Mouse (Mus musculus) skeletal muscle tissue, adult 2 months (tissue): ENCODE results near the gene Naxe.

Source experiments
- DNase-seq: peaks from one replicate; pipeline ENCODE4 v3.0.0-alpha.2; 2012; ENCODE audit warnings: low read depth, low spot score

Gene Naxe

GRCm38 (mm10) chr3:88057902-88058696 is at the start of gene Naxe:
TSS of gene Naxe (minus strand) at chr3:88058495.
- peak; percentile 90 for DNase-seq

DNA sequence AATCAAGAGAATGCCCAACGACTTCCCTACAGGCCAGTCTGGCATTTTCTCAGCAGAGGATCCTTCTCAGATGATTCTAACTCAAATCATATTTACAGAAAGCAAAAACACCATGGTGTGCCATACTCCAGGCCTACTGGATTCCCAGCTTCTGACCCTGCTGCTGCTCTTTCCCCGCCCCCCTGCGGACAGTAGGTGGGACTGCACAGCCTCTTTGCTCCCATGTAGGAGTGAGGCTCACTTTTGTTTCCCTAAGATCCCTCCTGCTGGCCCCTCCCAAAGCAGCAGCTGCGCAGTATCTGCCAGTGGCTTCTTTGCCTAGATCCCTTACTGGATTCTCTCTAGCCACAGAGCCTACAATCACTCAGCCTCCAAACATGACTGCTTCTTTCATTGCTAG is 47.8 kb upstream of the Naxe start:
- DNase-seq: no peak

GRCm38 (mm10) chr3:88102611-88103010 is 44.3 kb upstream of the Naxe start:
- DNase-seq: no peak

- no peak for DNase-seq
Observed at GRCm38 (mm10) chr3:88102196-88102595, 43.9 kb upstream of the Naxe start.

- no peak for DNase-seq
Observed at GRCm38 (mm10) chr3:88101736-88102135, 43.4 kb upstream of the Naxe start.

DNA sequence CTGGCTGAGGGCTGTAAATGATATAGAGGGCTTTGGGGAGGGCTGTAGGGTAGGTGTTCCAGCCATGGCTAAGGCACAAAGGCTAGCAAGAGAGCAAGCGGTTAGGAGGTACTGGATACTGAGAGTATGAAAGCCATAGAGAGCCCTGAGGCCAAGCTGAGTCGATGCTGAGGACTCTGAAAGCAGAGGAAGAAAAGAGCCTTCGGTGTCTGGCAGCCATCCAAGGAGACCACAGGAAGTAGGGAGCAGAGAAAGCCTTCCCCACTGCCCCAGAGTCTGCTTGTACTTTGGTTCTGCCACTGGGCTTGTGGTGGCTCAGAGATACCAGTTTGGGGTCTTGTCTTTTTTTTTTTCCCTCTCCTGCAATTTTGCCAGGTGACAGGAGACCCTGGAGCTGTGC is 42.0 kb upstream of the Naxe start:
- DNase-seq: no peak

- no peak for DNase-seq
Observed at GRCm38 (mm10) chr3:88097666-88098065, 39.4 kb upstream of the Naxe start.

GRCm38 (mm10) chr3:88094126-88094525 is 35.8 kb upstream of the Naxe start:
- no peak for DNase-seq

DNA sequence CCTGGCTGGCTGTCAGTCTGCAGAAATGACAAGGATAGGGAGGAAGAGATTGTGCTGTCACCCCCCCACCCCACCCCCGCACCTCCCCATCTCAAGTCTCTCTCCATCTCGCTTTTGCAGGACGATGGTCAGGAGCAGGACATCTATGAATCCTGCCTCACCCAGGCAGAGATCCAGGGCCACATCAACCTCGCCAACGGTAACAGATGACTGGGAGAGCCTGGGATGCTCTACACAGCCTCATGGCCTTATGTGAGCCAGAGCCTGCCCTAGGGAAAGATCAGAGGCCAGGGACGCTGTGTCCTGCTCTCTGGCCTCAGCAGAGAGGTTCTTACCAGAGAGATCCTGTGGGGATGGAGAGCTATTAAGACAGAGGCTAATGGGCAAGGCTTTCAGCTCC is 32.3 kb upstream of the Naxe start:
- DNase-seq: no peak

DNA sequence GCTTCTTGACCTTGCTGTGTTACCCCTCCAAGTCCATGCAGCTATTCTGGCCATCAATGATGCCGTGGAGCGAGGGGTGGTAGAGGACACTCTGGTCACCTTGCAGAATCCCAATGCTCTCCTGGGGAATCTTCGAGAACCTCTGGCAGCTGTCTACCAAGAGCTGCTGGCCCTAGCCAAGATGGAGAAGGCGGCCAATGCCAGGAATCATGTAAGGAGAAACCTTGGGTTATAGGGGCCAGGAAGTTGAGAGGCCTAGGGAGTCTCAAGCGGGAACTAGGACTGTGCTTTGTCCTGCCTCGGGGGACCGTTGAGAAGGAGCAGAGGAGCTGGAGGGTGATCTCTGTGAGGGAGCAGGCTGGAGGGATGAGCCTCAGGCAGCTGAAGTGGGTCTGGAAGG is 31.8 kb upstream of the Naxe start:
- DNase-seq: peak; percentile 51

DNA sequence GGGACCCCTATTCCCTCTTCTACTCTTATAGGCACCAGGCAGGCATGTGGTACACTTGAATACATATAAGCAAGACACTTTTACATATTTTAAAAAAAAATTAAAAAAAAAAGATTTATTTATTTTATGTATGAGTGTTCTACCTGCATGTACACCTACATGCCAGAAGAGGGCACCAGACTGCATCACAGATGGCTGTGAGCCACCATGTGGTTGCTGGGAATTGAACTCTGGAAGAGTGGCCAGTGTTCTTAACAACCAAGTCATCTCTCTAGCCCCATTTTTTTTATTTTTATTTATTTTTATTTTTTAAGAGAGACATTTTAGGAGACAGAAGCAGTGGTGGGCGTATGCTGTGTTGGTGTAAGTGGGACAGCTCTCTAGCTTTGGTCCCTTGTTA is 29.4 kb upstream of the Naxe start:
- no peak for DNase-seq

- DNase-seq: no peak
Observed at GRCm38 (mm10) chr3:88085459-88085858, 27.2 kb upstream of the Naxe start.

- no peak for DNase-seq
Observed at GRCm38 (mm10) chr3:88084001-88084400, 25.7 kb upstream of the Naxe start.

GRCm38 (mm10) chr3:88082663-88083062 is 24.4 kb upstream of the Naxe start:
- DNase-seq: peak; percentile 34

GRCm38 (mm10) chr3:88082224-88082618 is 23.9 kb upstream of the Naxe start:
- DNase-seq: no peak

DNA sequence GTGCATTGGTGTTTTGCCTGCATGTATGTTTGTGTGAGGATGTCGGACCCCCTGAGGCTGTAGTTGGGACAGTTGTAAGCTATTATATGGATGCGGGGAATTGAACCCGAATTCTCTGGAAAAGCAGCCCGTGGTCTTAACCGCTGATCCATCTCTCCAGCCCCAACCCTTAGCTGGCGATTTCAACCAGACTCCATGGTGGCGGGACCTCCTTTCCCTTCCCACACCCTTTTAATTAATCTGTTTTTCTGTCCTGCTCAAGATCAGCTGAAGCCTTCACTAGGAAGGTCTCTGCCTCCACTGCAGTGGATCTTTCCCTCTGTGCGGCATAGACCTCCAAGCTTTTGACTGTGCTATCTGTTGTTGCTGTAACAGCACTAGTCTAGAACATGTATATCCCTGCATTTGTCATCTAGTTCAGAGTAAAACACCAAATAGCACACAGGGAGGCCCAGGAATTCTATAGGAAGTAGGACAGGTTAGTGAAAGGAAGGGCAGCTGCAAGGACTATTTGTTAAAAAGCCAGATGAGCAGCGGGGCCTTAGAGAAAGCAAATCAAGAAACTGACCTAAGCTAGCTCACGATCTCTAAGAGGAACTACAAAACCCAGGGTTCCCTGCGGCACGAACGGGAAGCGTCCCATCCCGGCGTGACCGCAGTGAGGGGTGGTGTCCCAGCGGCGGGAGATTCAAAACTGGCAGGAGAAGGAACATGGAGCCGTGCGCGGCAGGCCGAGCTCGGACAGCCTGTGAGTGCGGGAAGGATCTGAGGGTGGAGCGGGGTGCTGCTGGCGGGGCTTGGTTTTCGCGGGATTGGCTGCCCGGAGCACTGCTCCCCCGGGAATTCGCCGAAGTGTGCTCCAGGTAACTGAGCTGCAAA is 23.3 kb upstream of the Naxe start, which contains the start of gene Iqgap3:
TSS of gene Iqgap3 (plus strand) at position 627 of the 879 bp plus-strand sequence.
- peak; percentile 91 for DNase-seq

- no peak for DNase-seq
Observed at GRCm38 (mm10) chr3:88078204-88078603, 19.9 kb upstream of the Naxe start, which contains the start of gene Ttc24. TSS of gene Ttc24 (minus strand) at chr3:88078304.

DNA sequence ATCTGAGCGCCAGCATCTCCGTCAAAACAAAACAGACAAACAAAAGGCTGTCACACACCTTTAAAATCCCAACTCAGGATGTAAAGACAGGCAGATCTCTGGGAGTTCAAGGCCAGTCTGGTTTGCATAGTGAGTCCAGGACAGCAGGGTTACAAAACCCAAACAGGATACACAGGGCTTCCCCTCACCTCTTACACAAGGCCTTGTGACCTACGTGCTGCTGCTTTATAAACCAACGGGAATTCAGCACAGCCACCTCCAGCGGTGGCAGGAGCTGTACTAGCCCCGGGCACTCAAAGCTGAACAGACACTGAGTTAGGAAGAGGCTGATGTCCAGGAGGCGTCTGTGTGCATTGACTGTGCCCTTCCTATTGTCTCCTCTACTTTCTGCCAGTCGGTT is 19.1 kb upstream of the Naxe start:
- no peak for DNase-seq

GRCm38 (mm10) chr3:88074766-88075165 is 16.5 kb upstream of the Naxe start:
- DNase-seq: no peak

GRCm38 (mm10) chr3:88074351-88074750 is 16.1 kb upstream of the Naxe start:
- no peak for DNase-seq

- no peak for DNase-seq
Observed at GRCm38 (mm10) chr3:88073631-88074030, 15.3 kb upstream of the Naxe start.

GRCm38 (mm10) chr3:88071783-88072182 is 13.5 kb upstream of the Naxe start:
- peak; percentile 70 for DNase-seq

DNA sequence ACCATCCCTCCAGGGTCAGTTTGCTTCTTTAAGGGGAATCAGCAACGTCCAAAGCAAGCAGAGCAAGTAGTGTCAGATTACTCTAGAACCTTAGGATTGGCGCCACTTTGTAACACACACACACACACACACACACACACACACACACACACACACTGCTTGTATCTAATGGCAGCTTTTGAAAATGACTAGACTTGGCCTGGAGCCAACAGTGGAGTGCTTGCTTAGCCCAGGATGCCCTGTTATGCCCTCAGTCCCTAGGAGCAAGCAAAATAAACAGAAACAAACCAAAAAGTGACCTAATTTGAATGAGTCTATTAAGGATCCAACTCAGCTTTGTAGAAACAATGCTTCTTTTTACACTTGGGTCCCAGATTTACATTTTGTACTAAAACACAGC is 10.1 kb upstream of the Naxe start:
- DNase-seq: no peak
